Mouse (Mus musculus) embryonic facial prominence, embryonic 12.5 days (tissue): ENCODE measurements around the gene Banp. TPM values are rescaled to one million over a fixed set of nuclear protein-coding genes. Genes with fewer than 3 reads are reported as not detected.

ENCODE experiments used
- ATAC-seq: fragments of 200-750 bp; cut with Nextera tagmentation; 2 replicates; pipeline ENCODE4 v1.8.0; 2017; ENCODE audit not compliant: insufficient number of reproducible peaks, insufficient read depth, low FRiP score, low TSS enrichment
- H3K27ac ChIP-seq: fragments of 300-500 bp; sonication (generic); 2 replicates; pipeline ENCODE4 v1.5.1; 2016; ENCODE audit warnings: mild to moderate bottlenecking
- H3K27me3 ChIP-seq: fragments of 300-500 bp; sonication (generic); 2 replicates; pipeline ENCODE4 v1.6.1; 2016; ENCODE audit warnings: mild to moderate bottlenecking, moderate library complexity
- H3K36me3 ChIP-seq: fragments of 300-500 bp; sonication (generic); 2 replicates; pipeline ENCODE4 v1.6.1; 2016; ENCODE audit warnings: mild to moderate bottlenecking
- H3K4me1 ChIP-seq: fragments of 300-500 bp; sonication (generic); 2 replicates; pipeline ENCODE4 v1.6.1; 2016
- H3K4me2 ChIP-seq: fragments of 300-500 bp; sonication (generic); replicated peaks from 2 replicates; pipeline ENCODE4 v1.6.1; 2016; ENCODE audit warnings: mild to moderate bottlenecking, moderate library complexity
- H3K4me3 ChIP-seq: fragments of 300-500 bp; sonication (generic); 2 replicates; pipeline ENCODE4 v1.5.1; 2016; ENCODE audit warnings: mild to moderate bottlenecking
- H3K9ac ChIP-seq: fragments of 300-500 bp; sonication (generic); 2 replicates; pipeline ENCODE4 v1.6.1; 2016; ENCODE audit warnings: mild to moderate bottlenecking, moderate library complexity
- H3K9me3 ChIP-seq: fragments of 300-500 bp; sonication (generic); 2 replicates; pipeline ENCODE4 v1.6.1; 2016; ENCODE audit warnings: mild to moderate bottlenecking, moderate library complexity
- WGBS: fragments of 180-500 bp; shearing (Covaris S2); methylation state at CpG from one replicate; pipeline ENCODE4 v1.1.7; 2016; 5-methylcytosine and 5-hydroxymethylcytosine counted together
- polyA plus RNA-seq: library from polyadenylated mRNA; unstranded; fragments of >200 nt; fragmentation: Nextera tagmentation; extraction: Ambion mirVana; gene quantifications from 2 replicates; pipeline ENCODE4 v1.2.1, GENCODE M21; 2016

The Banp gene
- polyA plus RNA-seq, 1 experiment from 2014 or later = 46.0 TPM

DNA sequence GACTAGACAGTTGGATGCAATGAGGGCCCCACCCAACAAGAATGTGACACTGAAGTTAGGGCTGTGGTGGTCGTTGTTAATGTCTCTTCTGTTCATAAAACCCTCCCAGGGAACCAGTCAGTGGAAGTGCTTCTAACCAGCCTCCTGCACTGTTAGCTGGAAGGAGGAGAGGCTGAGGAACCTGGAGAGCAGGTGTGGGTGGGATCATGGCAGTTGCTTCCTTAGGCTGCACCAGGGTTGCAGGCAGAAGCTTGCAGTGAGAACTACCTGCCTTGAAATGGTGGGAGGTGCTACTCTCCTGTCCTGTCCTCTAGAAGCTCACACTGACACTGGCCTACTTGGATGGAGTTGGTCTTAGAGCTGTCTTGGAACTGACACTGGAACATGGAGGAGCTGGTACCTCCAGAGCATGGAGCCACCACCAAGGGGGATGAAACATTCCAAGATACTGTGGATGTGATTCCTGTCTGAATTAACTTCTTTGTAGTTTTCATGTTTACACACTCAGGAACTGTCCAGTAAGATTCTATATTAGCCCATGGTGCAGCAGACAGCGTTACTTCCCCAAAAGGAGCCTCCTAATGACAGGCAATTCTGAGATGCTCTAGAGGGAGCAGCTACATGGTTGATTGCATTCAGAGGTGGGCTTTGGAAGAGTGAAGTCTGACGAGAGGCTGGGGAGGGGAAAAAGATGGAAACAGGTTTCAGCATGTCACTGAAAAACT lies 4.4 kb downstream of the Banp start:
- Histone ChIP-seq H3K27me3 (no peaks in the 10 kb centered on the region), H3K36me3 (peaks cover 16% of the 10 kb centered on the region), H3K4me1 (peaks cover 25% of the 10 kb centered on the region), H3K9me3 (no peaks in the 10 kb centered on the region), H3K9ac (no peak overlapping the region), H3K4me3 (no peak overlapping the region), H3K27ac (no peak overlapping the region), H3K4me2 (no peak overlapping the region)
- ATAC-seq = no peak
- 81% methylated on average over 3 of the region's 3 CpGs for WGBS

DNA sequence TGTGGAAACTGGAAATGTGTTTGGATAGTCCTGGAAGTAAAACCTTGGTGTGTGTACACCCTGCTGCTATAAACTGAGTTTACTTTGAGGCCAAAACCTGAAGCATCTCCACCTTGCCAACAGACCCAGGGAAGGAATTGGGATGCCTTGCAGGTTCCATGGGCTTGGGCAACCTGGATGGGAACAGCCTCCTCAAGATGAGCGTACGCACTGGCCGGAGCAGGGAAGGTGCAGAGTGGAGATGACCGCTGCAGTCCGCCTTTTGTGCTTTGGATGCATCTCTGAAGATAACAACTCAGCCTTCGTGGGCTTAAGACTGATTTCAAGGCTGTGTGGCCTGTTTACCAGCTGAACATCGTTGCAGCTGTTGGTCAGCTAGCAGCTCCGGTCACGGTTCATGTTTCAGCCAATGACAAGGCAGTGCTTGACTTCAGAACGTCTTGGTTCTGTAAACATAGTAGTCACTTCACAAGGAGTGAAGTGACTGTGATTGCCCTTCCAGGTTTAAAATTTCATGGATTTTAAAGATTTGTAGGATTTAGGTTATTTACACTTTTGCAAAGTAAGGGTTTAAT lies 5.5 kb downstream of the Banp start:
- 81% methylated on average over 10 of the region's 10 CpGs for WGBS
- Histone ChIP-seq H3K27ac (no peak overlapping the region), H3K36me3 (peaks cover 16% of the 10 kb centered on the region), H3K4me1 (peaks cover 28% of the 10 kb centered on the region), H3K27me3 (no peaks in the 10 kb centered on the region), H3K9me3 (no peaks in the 10 kb centered on the region), H3K4me2 (no peak overlapping the region), H3K9ac (no peak overlapping the region), H3K4me3 (no peak overlapping the region)
- no peak for ATAC-seq

DNA sequence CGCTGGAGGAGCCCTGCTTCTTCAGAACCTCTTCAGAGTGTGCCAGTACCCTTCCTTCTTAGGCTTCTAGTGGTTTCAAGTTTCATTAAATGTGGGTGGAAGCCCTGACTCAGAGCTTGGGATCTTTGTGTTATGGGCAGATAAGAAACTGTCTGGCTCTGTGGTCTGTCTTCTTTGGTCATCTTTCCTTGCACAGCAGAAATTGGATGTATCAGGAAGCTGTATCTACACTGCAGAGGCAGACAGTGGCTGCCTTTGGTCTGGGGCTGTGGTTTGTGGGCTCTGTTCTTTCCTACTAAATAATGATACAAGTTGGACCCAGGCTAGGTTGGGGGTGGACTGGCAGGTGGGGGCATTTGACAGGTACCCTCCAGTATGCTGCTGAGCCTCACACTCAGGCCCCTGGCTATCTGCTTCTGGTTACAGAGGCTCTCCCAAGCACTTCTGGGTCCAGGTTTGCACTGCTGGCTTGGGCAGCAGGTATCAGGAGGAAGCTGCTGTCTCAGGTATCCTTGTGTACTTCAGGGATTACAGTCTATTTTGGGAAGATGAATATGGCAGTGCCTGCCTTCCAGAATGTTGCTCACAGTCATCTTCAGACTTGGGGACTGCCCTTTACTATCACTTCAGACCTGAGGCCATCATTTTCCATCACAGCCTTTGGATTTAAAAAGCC lies 6.4 kb downstream of the Banp start:
- Histone ChIP-seq H3K36me3 (peaks cover 16% of the 10 kb centered on the region), H3K9me3 (no peaks in the 10 kb centered on the region), H3K9ac (no peak overlapping the region), H3K4me3 (no peak overlapping the region), H3K4me2 (no peak overlapping the region), H3K27me3 (no peaks in the 10 kb centered on the region), H3K27ac (no peak overlapping the region), H3K4me1 (peaks cover 28% of the 10 kb centered on the region)
- no peak for ATAC-seq
- 70% methylated on average over 1 of the region's 1 CpGs for WGBS

DNA sequence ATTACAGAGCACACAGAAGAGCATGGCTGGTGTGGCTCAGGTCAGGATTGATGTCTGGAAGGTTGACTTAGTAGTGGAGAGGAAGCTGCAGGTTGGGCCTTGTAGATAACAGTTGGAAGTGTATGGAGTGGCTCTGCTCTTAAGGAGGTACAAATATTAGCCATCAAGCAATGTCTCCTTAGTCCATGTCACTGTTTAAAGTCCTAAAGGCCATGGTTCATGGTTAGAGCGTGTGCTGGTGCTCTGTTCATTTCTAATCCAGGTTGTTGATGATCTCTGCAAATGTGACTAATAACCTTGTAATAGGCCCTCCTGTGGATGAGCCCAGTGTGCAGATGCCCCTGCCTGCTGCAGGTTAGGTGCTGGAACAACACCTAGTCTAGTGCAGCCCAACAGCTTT lies 8.8 kb downstream of the Banp start:
- Histone ChIP-seq H3K36me3 (peaks cover 16% of the 10 kb centered on the region), H3K9ac (no peak overlapping the region), H3K9me3 (no peaks in the 10 kb centered on the region), H3K4me3 (no peak overlapping the region), H3K4me2 (no peak overlapping the region), H3K27me3 (no peaks in the 10 kb centered on the region), H3K27ac (no peak overlapping the region), H3K4me1 (peaks cover 10% of the 10 kb centered on the region)
- ATAC-seq = no peak
- 93% methylated on average over 1 of the region's 1 CpGs for WGBS

DNA sequence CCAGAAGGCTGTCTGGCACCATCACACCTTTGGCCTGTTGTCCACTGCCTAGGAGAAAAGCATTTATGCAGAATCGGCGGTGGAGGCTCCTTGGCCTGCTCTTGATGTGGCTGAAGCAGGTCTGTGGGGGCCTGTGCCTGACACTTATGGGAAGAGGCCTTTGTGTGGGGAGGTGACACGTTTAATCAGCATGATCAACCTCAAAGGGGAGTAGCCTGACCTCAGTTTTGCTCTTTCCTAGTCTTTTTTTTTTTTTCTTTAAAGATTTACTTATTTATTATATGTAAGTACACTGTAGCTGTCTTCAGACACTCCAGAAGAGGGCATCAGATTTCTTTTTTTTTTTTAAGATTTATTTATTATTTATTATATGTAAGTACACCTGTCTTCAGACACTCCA lies 13.3 kb downstream of the Banp start:
- Histone ChIP-seq H3K4me1 (peaks cover 35% of the 10 kb centered on the region), H3K27ac (no peak overlapping the region)
- WGBS = 83% methylated on average over 3 of the region's 3 CpGs

DNA sequence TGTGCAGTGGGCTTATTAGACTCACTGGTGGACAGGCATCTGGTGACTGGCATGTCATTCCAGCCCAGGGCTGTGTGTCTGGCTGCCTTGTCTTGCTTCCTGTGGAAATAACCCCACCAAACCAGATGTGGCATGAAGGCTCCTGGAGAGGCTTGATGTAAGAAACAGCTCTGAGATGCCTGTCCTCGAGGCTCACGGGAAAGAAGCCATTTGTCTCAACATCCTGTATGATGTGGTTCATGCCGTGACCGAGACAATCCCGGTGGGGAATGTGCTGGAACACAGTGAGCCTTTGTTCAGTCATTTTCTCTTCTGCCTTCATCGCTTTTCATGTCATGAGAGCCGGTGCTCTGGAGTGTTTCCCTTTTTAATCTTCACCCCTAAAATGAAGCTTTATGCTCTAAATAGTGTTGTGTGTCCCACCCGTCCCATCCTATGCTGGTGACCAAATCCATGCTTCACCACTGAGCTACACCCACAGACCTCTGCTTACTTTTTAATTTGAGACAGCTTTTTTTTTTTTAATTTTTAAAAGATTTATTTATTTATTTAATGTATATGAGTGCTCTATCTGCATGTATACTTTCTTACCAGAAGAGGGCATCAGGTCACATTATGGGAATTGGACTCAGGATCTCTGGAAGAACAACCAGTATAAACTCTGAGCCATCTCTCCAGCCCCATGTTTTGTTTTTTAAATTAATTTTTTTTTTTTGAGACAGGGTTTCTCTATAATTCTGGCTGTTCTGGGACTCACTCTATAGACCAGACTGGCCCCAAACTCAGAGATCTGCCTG lies 15.4 kb downstream of the Banp start:
- WGBS = 53% methylated on average over 8 of the region's 8 CpGs
- peak overlapping the region; percentile 70 for H3K27ac ChIP-seq
- no peaks in the 10 kb centered on the region for H3K27me3 ChIP-seq
- no peak overlapping the region for H3K9ac ChIP-seq
- H3K9me3 ChIP-seq = no peaks in the 10 kb centered on the region
- H3K4me3 ChIP-seq = no peak overlapping the region
- H3K4me1 ChIP-seq = peaks cover 37% of the 10 kb centered on the region
- H3K4me2 ChIP-seq = no peak overlapping the region
- no peak for ATAC-seq
- no peaks in the 10 kb centered on the region for H3K36me3 ChIP-seq

More for the DNA sequence above, 13.3 kb downstream of the Banp start:
- no peak for ATAC-seq
- H3K4me3 ChIP-seq = no peak overlapping the region
- no peaks in the 10 kb centered on the region for H3K9me3 ChIP-seq
- H3K36me3 ChIP-seq = no peaks in the 10 kb centered on the region
- no peaks in the 10 kb centered on the region for H3K27me3 ChIP-seq
- H3K9ac ChIP-seq = no peak overlapping the region
- H3K4me2 ChIP-seq = no peak overlapping the region

DNA sequence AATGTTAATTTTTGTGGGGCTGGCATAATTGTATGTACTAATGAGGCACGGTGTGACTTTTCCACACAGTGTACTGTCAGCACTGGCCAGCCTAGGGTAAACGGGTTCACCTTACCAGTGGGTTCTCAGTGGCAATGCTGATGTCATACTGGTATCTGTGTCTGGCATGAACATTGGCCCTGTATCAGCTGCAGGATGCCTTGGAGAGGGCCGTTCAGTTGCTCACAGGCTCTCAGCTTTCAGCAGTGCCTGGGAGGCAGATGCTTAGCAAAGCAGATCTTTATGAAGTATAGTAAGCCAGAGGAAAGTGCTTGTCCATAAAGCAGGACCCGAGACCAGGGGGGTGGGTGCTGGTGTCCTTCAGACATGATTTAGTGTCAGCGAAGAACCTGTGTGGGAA lies 16.6 kb downstream of the Banp start:
- Histone ChIP-seq H3K36me3 (no peaks in the 10 kb centered on the region), H3K27ac (peak overlapping the region; percentile 32), H3K4me2 (no peak overlapping the region), H3K4me1 (peaks cover 37% of the 10 kb centered on the region), H3K4me3 (no peak overlapping the region), H3K9ac (no peak overlapping the region), H3K27me3 (no peaks in the 10 kb centered on the region), H3K9me3 (no peaks in the 10 kb centered on the region)
- no peak for ATAC-seq
- WGBS = 62% methylated on average over 5 of the region's 5 CpGs

DNA sequence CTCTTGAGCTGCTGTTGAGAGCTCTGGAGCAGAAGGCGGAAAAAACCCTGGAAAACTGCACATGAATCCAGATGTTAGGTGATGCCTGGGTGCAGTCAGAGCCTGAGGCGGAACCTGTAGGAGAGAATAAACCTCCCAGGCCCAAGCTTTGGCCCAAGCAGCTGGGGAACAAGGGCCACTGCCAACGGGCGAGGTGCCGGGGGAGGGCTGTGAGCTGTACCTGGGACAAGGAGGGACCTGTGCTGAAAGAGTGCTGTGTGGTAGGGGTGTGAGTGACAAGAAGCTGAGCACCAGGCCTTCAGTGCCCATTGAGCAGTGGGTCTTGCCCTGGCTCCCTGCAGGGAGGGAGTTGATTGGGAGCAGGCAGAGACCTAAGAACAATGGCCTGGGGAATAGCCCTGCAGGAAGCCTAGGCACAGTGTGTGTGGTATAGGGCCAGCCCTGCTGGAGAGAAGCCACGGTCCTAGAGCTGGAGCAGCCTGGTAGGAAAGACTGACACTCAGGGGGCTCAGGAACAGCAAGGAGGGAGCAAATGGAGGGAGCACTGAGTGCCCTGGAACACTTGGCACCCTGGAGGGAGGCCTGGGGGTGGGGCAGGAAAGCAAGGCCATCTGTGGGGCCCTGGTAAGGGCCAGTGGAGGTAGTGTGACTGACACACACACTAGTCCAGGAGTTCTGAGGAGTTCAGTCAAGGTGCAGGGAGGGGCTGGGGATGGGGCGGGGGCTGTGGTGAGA lies 17.3 kb downstream of the Banp start:
- Histone ChIP-seq H3K4me1 (peaks cover 37% of the 10 kb centered on the region), H3K4me2 (no peak overlapping the region), H3K27ac (peak overlapping the region; percentile 32), H3K4me3 (no peak overlapping the region), H3K27me3 (no peaks in the 10 kb centered on the region), H3K9me3 (no peaks in the 10 kb centered on the region), H3K9ac (peak overlapping the region; percentile 25; the same call in 1 of the 2 replicates), H3K36me3 (no peaks in the 10 kb centered on the region)
- ATAC-seq = peak; percentile 57; the same call in 1 of the 2 replicates
- 42% methylated on average over 7 of the region's 7 CpGs for WGBS

DNA sequence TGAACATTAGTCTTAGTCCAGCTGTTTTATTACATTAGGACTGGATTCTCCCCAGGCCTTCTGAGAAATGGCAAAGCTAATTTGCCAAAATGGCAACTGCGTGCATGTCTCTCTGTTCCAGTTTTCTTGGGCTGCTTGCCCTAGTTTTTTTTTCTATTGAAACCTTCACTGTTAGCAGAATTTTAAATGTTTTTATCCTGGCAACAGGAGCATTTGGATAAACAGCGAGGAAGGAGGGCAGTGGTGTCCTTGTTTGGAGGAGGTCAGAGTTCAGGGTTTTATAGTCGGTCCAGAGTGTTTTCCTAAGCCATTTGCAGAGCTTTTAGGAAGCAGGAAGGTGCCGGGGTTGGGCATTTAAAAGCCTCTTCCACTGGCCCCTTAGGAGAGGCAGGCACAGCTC lies 18.4 kb downstream of the Banp start:
- H3K4me1 ChIP-seq = peaks cover 37% of the 10 kb centered on the region
- WGBS = 42% methylated on average over 4 of the region's 4 CpGs
- no peak overlapping the region for H3K4me2 ChIP-seq
- no peak overlapping the region for H3K27ac ChIP-seq
- no peak overlapping the region for H3K9ac ChIP-seq
- no peaks in the 10 kb centered on the region for H3K9me3 ChIP-seq
- no peaks in the 10 kb centered on the region for H3K27me3 ChIP-seq
- no peaks in the 10 kb centered on the region for H3K36me3 ChIP-seq
- ATAC-seq = no peak
- H3K4me3 ChIP-seq = no peak overlapping the region

DNA sequence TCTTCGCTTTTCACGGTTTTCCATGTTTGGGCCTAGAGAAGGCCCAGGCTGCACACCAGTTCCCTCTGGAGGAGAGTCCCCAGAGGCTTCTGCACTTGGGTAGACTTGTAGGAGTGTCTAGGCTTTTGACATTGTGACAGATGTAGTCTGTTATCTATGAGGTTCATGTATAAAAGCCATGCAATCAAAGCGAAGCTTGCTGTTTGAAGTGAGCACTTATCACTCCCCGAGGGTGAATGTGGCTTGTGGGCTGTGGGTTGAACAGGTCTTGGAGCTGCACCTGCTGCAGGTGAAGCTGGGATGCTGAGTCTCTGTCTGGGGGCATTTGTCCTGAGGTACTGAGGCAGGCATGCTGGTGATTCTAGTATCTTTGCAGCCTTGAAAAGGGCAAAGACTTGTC lies 19.0 kb downstream of the Banp start:
- Histone ChIP-seq H3K4me2 (no peak overlapping the region), H3K36me3 (no peaks in the 10 kb centered on the region), H3K27ac (no peak overlapping the region), H3K4me1 (peaks cover 37% of the 10 kb centered on the region), H3K27me3 (no peaks in the 10 kb centered on the region), H3K9ac (no peak overlapping the region), H3K4me3 (no peak overlapping the region), H3K9me3 (no peaks in the 10 kb centered on the region)
- WGBS = 74% methylated on average over 4 of the region's 4 CpGs
- no peak for ATAC-seq

DNA sequence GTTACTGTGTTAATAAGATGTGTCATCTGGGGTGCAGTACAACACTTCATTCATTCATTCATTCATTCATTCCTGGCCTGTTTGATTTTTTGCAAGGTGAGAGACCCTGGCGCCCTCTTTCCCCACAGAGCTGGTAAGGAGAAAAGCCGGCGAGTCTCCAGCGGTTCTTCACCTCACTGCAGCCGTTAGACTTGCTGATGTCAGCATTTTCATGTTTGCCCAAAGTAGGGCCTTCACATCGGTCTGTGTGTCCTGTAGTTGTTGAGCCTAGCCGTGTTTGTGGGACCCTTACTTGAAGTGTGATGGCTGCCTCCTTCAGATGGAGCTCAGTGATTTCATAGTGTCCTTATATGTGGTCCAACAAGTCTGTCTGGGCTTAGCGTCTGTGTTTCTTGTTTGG lies 20.7 kb downstream of the Banp start:
- no peak for ATAC-seq

More for the DNA sequence above, 20.7 kb downstream of the Banp start:
- H3K36me3 ChIP-seq = peaks cover 14% of the 10 kb centered on the region
- H3K4me2 ChIP-seq = no peak overlapping the region
- H3K27me3 ChIP-seq = no peaks in the 10 kb centered on the region
- peaks cover 32% of the 10 kb centered on the region for H3K4me1 ChIP-seq
- H3K9ac ChIP-seq = no peak overlapping the region
- no peak overlapping the region for H3K4me3 ChIP-seq
- 86% methylated on average over 8 of the region's 8 CpGs for WGBS
- H3K9me3 ChIP-seq = no peaks in the 10 kb centered on the region
- no peak overlapping the region for H3K27ac ChIP-seq
